Mouse (Mus musculus) neural tube, embryonic 13.5 days (tissue): ENCODE measurements at regions not wholly inside any gene's neighbourhood (a gene's known extent, or its start where the extent isn't known, plus 50 kb on each side); places are given as distances from the start of the nearest gene placed in this dataset.
A peak's percentile ranks its signal among the peaks of the same experiment; 100 is the strongest.

Experiments used
- ATAC-seq: fragments of 200-750 bp; cut with Nextera tagmentation; 2 replicates; pipeline ENCODE4 v1.8.0; 2017; ENCODE audit warnings: low read depth, mild to moderate bottlenecking, moderate TSS enrichment, moderate library complexity
- H3K27ac ChIP-seq: fragments of 300-500 bp; sonication (generic); replicated peaks from 2 replicates; pipeline ENCODE4 v1.5.1; 2015; ENCODE audit warnings: moderate library complexity, mild to moderate bottlenecking, inconsistent platforms
- H3K27me3 ChIP-seq: fragments of 300-500 bp; sonication (generic); 2 replicates; pipeline ENCODE4 v1.6.1; 2015; ENCODE audit warnings: mild to moderate bottlenecking, inconsistent platforms
- H3K36me3 ChIP-seq: fragments of 300-500 bp; sonication (generic); 2 replicates; pipeline ENCODE4 v1.6.1; 2015; ENCODE audit warnings: mild to moderate bottlenecking, inconsistent platforms
- H3K4me1 ChIP-seq: fragments of 300-500 bp; sonication (generic); replicated peaks from 2 replicates; pipeline ENCODE4 v1.6.1; 2015; ENCODE audit warnings: inconsistent platforms
- H3K4me2 ChIP-seq: fragments of 300-500 bp; sonication (generic); 2 replicates; pipeline ENCODE4 v1.6.1; 2015; ENCODE audit warnings: inconsistent platforms, mild to moderate bottlenecking, moderate library complexity
- H3K4me3 ChIP-seq: fragments of 300-500 bp; sonication (generic); 2 replicates; pipeline ENCODE4 v1.5.1; 2015; ENCODE audit warnings: mild to moderate bottlenecking, inconsistent platforms
- H3K9ac ChIP-seq: fragments of 300-500 bp; sonication (generic); 2 replicates; pipeline ENCODE4 v1.6.1; 2015; ENCODE audit warnings: moderate library complexity, mild to moderate bottlenecking, inconsistent platforms
- H3K9me3 ChIP-seq: fragments of 300-500 bp; sonication (generic); 2 replicates; pipeline ENCODE4 v1.6.1; 2016; ENCODE audit warnings: inconsistent platforms
- WGBS: fragments of 180-500 bp; shearing (Covaris S2); methylation state at CpG from one replicate; pipeline ENCODE4 v1.1.7; 2015; 5-methylcytosine and 5-hydroxymethylcytosine counted together

DNA sequence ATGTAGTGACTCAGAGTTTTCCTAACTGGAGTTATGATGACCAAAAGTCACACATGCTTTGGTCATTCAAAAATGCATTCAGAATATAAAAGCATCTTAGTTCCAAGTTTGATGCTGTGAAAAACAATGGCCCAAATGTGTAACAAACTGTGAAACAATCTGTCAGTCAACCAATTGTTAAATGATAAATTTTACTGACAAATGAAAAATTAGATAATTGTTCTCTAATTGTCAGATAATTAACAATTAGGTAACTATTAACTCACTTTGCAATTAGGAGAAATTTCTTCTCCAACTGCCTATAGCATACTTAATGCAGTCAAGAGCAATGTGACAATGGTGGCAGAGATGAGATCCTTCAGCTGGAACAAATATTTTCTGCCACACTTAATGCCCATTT lies 289.7 kb upstream of the Dcn start:
- Histone ChIP-seq H3K36me3 (no peaks in the 10 kb centered on the region), H3K9ac (no peak overlapping the region), H3K4me2 (no peak overlapping the region), H3K27ac (no peak overlapping the region), H3K4me3 (no peak overlapping the region), H3K9me3 (no peaks in the 10 kb centered on the region), H3K27me3 (no peaks in the 10 kb centered on the region), H3K4me1 (no peaks in the 10 kb centered on the region)
- no peak for ATAC-seq

DNA sequence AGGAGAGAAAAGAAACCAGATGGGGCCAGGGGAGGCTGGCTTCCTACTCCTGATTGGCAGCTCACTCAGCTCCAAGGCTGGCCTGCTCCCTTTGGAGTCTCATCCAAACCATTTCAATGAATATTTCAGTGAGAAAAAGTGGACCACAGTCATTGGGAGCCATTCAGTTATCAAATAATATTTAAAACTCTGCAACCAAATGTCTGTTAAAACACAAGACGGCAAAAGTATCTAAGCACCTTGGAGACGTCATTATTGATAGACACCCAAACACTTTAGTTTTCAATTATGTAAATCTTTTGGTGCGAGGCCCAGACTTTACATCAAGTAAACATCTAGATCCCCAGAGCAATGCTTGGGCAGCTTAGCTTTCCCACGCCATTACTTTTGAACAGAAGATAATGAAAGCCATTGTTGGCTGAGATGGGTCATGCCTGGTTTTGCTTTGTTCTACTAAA lies 268.1 kb upstream of the Dcn start:
- H3K4me2 ChIP-seq: no peak overlapping the region
- no peaks in the 10 kb centered on the region for H3K27me3 ChIP-seq
- peaks cover 7% of the 10 kb centered on the region; the same call in 1 of the 2 replicates for H3K4me1 ChIP-seq
- no peak for ATAC-seq
- no peak overlapping the region for H3K9ac ChIP-seq
- no peak overlapping the region; the same call in 1 of the 2 replicates for H3K27ac ChIP-seq
- no peak overlapping the region for H3K4me3 ChIP-seq
- H3K9me3 ChIP-seq: no peaks in the 10 kb centered on the region
- WGBS: 57% methylated on average over 4 of the region's 4 CpGs
- H3K36me3 ChIP-seq: no peaks in the 10 kb centered on the region

- WGBS: 75% methylated on average over 7 of the region's 7 CpGs
- Histone ChIP-seq H3K4me1 (peaks cover 7% of the 10 kb centered on the region; the same call in 1 of the 2 replicates), H3K27ac (peak overlapping the region; percentile 15; the same call in 1 of the 2 replicates), H3K36me3 (no peaks in the 10 kb centered on the region), H3K27me3 (no peaks in the 10 kb centered on the region), H3K4me2 (no peak overlapping the region), H3K4me3 (no peak overlapping the region), H3K9ac (no peak overlapping the region), H3K9me3 (no peaks in the 10 kb centered on the region)
- ATAC-seq: no peak
Measured at GRCm38 (mm10) chr10:97211785-97212398, 267.5 kb upstream of the Dcn start.

GRCm38 (mm10) chr10:97219474-97219873 lies 259.9 kb upstream of the Dcn start:
- no peak overlapping the region for H3K4me2 ChIP-seq
- WGBS: 64% methylated on average over 3 of the region's 3 CpGs
- no peaks in the 10 kb centered on the region for H3K27me3 ChIP-seq
- H3K27ac ChIP-seq: no peak overlapping the region
- H3K9ac ChIP-seq: no peak overlapping the region
- no peaks in the 10 kb centered on the region for H3K36me3 ChIP-seq
- no peaks in the 10 kb centered on the region for H3K4me1 ChIP-seq
- no peak overlapping the region for H3K4me3 ChIP-seq
- no peak for ATAC-seq
- H3K9me3 ChIP-seq: no peaks in the 10 kb centered on the region

- WGBS: 68% methylated on average over 3 of the region's 3 CpGs
- Histone ChIP-seq H3K9ac (no peak overlapping the region), H3K27ac (no peak overlapping the region), H3K36me3 (no peaks in the 10 kb centered on the region), H3K4me3 (no peak overlapping the region), H3K4me2 (no peak overlapping the region), H3K4me1 (no peaks in the 10 kb centered on the region), H3K9me3 (no peaks in the 10 kb centered on the region), H3K27me3 (no peaks in the 10 kb centered on the region)
- ATAC-seq: no peak
Measured at GRCm38 (mm10) chr10:97220431-97220830, 259.0 kb upstream of the Dcn start.

DNA sequence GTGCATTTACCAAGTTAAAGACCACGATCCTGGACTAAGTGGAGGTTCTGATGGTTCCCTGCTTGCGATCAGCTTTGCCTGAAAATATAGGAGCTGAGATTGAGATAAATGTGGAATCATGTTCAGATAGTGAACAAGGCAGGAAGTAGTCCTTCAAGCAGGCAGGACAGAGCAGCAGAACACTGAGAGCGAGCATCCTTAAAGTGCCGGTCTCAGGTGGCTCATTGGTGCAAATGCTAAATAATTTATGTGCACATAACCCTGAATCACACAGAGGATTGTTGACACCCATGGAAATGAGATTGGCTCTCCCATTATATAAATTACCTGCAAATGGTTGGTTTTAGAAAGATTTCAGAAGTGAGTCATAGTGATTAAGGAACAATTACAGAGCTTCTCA lies 243.8 kb upstream of the Dcn start:
- H3K4me3 ChIP-seq: no peak overlapping the region
- H3K36me3 ChIP-seq: no peaks in the 10 kb centered on the region
- no peak overlapping the region for H3K4me2 ChIP-seq
- 0 out of 2 replicates have a peak, but pooled peaks cover 7% of the 10 kb centered on the region for H3K4me1 ChIP-seq
- WGBS: 39% methylated on average over 4 of the region's 4 CpGs
- H3K9ac ChIP-seq: no peak overlapping the region
- peak; percentile 85 for ATAC-seq
- H3K27me3 ChIP-seq: no peaks in the 10 kb centered on the region
- peak overlapping the region; percentile 43; the same call in 1 of the 2 replicates for H3K27ac ChIP-seq
- no peaks in the 10 kb centered on the region for H3K9me3 ChIP-seq

DNA sequence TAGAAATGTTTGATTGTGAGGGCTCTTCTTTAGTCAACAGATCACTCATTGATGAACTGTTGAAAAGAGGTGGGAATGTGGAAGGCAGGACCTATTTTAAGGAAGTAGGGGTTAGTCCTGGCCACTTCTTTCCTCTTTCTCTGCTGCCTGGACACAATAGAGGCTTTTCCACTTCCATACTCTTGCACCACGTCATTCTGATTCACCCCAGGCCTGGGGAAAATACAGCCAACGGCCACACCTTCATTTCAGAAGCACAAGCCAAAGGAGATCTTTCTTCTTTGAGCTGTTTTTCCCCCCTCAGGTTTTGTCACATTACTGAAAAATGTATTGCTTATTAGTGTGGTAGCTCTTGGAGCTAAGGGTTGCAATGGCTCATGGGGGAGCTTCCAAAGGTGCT lies 237.9 kb upstream of the Dcn start:
- H3K27me3 ChIP-seq: no peaks in the 10 kb centered on the region
- no peaks in the 10 kb centered on the region for H3K4me1 ChIP-seq
- ATAC-seq: no peak
- no peak overlapping the region for H3K4me2 ChIP-seq
- no peaks in the 10 kb centered on the region for H3K36me3 ChIP-seq
- no peak overlapping the region for H3K9ac ChIP-seq
- no peak overlapping the region for H3K4me3 ChIP-seq
- no peaks in the 10 kb centered on the region for H3K9me3 ChIP-seq
- H3K27ac ChIP-seq: no peak overlapping the region
- 75% methylated on average over 2 of the region's 2 CpGs for WGBS

GRCm38 (mm10) chr10:97245674-97246073 lies 233.7 kb upstream of the Dcn start:
- no peak for ATAC-seq
- Histone ChIP-seq H3K36me3 (no peaks in the 10 kb centered on the region), H3K27ac (no peak overlapping the region), H3K4me2 (no peak overlapping the region), H3K4me1 (no peaks in the 10 kb centered on the region), H3K27me3 (no peaks in the 10 kb centered on the region), H3K9ac (no peak overlapping the region), H3K9me3 (no peaks in the 10 kb centered on the region), H3K4me3 (no peak overlapping the region)
- 77% methylated on average over 3 of the region's 3 CpGs for WGBS

GRCm38 (mm10) chr10:97248522-97248921 lies 230.9 kb upstream of the Dcn start:
- Histone ChIP-seq H3K9ac (no peak overlapping the region), H3K4me1 (no peaks in the 10 kb centered on the region), H3K4me3 (no peak overlapping the region), H3K27me3 (no peaks in the 10 kb centered on the region), H3K9me3 (no peaks in the 10 kb centered on the region), H3K4me2 (no peak overlapping the region), H3K27ac (no peak overlapping the region), H3K36me3 (no peaks in the 10 kb centered on the region)
- ATAC-seq: no peak
- 88% methylated on average over 4 of the region's 4 CpGs for WGBS

DNA sequence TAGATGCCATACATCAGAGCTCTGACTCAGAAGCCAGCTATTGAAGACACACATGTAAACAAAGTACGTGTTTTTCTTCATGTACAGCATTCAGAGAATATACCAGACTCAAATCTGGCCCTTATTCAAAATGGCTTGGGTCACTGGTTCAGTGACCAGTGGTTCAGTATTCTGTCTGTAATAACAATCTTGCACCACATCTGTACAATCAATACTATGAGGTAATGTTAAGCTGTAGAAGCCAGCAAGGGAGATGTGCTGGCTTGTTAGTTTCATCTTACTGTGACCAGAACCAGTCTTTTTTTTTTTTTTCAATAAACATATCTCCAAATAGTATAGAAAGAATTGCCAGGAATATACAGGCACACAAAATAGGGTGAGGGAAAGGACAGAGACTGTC lies 229.6 kb upstream of the Dcn start:
- Histone ChIP-seq H3K9me3 (no peaks in the 10 kb centered on the region), H3K9ac (no peak overlapping the region), H3K27me3 (no peaks in the 10 kb centered on the region), H3K27ac (no peak overlapping the region), H3K4me3 (no peak overlapping the region), H3K36me3 (no peaks in the 10 kb centered on the region), H3K4me2 (no peak overlapping the region), H3K4me1 (no peaks in the 10 kb centered on the region)
- 77% methylated on average over 1 of the region's 1 CpGs for WGBS
- ATAC-seq: no peak

- Histone ChIP-seq H3K4me1 (no peaks in the 10 kb centered on the region), H3K27me3 (no peaks in the 10 kb centered on the region), H3K36me3 (no peaks in the 10 kb centered on the region), H3K4me3 (no peak overlapping the region), H3K9ac (no peak overlapping the region), H3K4me2 (no peak overlapping the region), H3K9me3 (no peaks in the 10 kb centered on the region), H3K27ac (no peak overlapping the region)
- WGBS: 74% methylated on average over 2 of the region's 2 CpGs
- ATAC-seq: no peak
Measured at GRCm38 (mm10) chr10:97250167-97250566, 229.2 kb upstream of the Dcn start.

- H3K36me3 ChIP-seq: no peaks in the 10 kb centered on the region
- H3K9ac ChIP-seq: no peak overlapping the region
- no peak overlapping the region for H3K4me2 ChIP-seq
- peaks cover 12% of the 10 kb centered on the region for H3K4me1 ChIP-seq
- H3K27me3 ChIP-seq: no peaks in the 10 kb centered on the region
- ATAC-seq: no peak
- 38% methylated on average over 6 of the region's 6 CpGs for WGBS
- no peak overlapping the region for H3K4me3 ChIP-seq
- no peak overlapping the region for H3K27ac ChIP-seq
- H3K9me3 ChIP-seq: no peaks in the 10 kb centered on the region
Measured at GRCm38 (mm10) chr10:97265959-97266517, 213.4 kb upstream of the Dcn start.

- 85% methylated on average over 2 of the region's 2 CpGs for WGBS
- ATAC-seq: no peak
- Histone ChIP-seq H3K4me2 (no peak overlapping the region), H3K27ac (no peak overlapping the region), H3K9ac (no peak overlapping the region), H3K4me3 (no peak overlapping the region), H3K36me3 (no peaks in the 10 kb centered on the region), H3K9me3 (no peaks in the 10 kb centered on the region), H3K4me1 (no peaks in the 10 kb centered on the region), H3K27me3 (no peaks in the 10 kb centered on the region)
Measured at GRCm38 (mm10) chr10:97282416-97282815, 197.0 kb upstream of the Dcn start.
